Mouse (Mus musculus) megakaryocyte, embryonic 14.5 days (primary cell): ENCODE measurements around the gene Scarf2.

ENCODE experiments used
- FLI1 ChIP-seq: IDR thresholded peaks from 2 replicates; pipeline ENCODE4 v1.6.1; 2012; ENCODE audit warnings: low read length, inconsistent platforms, mixed read lengths
- GATA1 ChIP-seq: IDR thresholded peaks from 3 replicates; pipeline ENCODE4 v1.6.1; 2012; ENCODE audit warnings: mixed read lengths, low read length, inconsistent platforms, borderline replicate concordance

GRCm38 (mm10) chr16:17839976-17840375 lies 42.9 kb downstream of the Scarf2 start:
- no peak for TF ChIP-seq FLI1
- TF ChIP-seq GATA1: no peak
